Mouse (Mus musculus) kidney, postnatal 4 days (tissue): ENCODE data around the gene Slc39a9.

Source experiments
- DNase-seq, 2 experiments: peaks; one replicate each; pipeline ENCODE4 v3.0.0; 2021; ENCODE audit warnings: mixed read lengths in 2 of 2

Gene Slc39a9

GRCm38 (mm10) chr12:80654659-80655025 is 11.0 kb downstream of the Slc39a9 start:
- no peak for DNase-seq

- peak in 1 of 2 experiments; percentile 18 for DNase-seq
Observed at GRCm38 (mm10) chr12:80658661-80659060, 15.0 kb downstream of the Slc39a9 start.

GRCm38 (mm10) chr12:80662322-80662721 is 18.6 kb downstream of the Slc39a9 start:
- no peak for DNase-seq

- DNase-seq: no peak
Observed at GRCm38 (mm10) chr12:80663935-80664334, 20.3 kb downstream of the Slc39a9 start.

- DNase-seq: no peak
Observed at GRCm38 (mm10) chr12:80668391-80668790, 24.7 kb downstream of the Slc39a9 start.

- DNase-seq: peak; percentile 65 to 71
Observed at GRCm38 (mm10) chr12:80673170-80673569, 29.5 kb downstream of the Slc39a9 start.

- peak; percentile 46 to 58 for DNase-seq
Observed at GRCm38 (mm10) chr12:80681340-80681739, 37.7 kb downstream of the Slc39a9 start.

- DNase-seq: no peak
Observed at GRCm38 (mm10) chr12:80683554-80683953, 39.9 kb downstream of the Slc39a9 start.

- DNase-seq: no peak
Observed at GRCm38 (mm10) chr12:80684316-80684715, 40.6 kb downstream of the Slc39a9 start.

GRCm38 (mm10) chr12:80687788-80688211 is 44.1 kb downstream of the Slc39a9 start:
- DNase-seq: peak; percentile 30 to 52

- DNase-seq: no peak
Observed at GRCm38 (mm10) chr12:80689696-80690095, 46.0 kb downstream of the Slc39a9 start.

- DNase-seq: peak; percentile 16 to 24
Observed at GRCm38 (mm10) chr12:80691671-80692091, 48.0 kb downstream of the Slc39a9 start.

GRCm38 (mm10) chr12:80692269-80692972 is 48.7 kb downstream of the Slc39a9 start, which contains the start of gene Plekhd1:
Gene Plekhd1 (plus strand): TSS chr12:80692591.
- DNase-seq: peak; percentile 62 to 79

GRCm38 (mm10) chr12:80693700-80694099 is 50.0 kb downstream of the Slc39a9 start:
- no peak for DNase-seq

- DNase-seq: no peak
Observed at GRCm38 (mm10) chr12:80695004-80695403, 51.3 kb downstream of the Slc39a9 start.

GRCm38 (mm10) chr12:80698526-80699143 is 55.0 kb downstream of the Slc39a9 start:
- DNase-seq: no peak

- DNase-seq: no peak
Observed at GRCm38 (mm10) chr12:80699144-80699531, 55.5 kb downstream of the Slc39a9 start.

GRCm38 (mm10) chr12:80701332-80701731 is 57.6 kb downstream of the Slc39a9 start:
- peak in 1 of 2 experiments; percentile 18 for DNase-seq

GRCm38 (mm10) chr12:80706208-80706914 is 62.7 kb downstream of the Slc39a9 start:
- DNase-seq: peak in 1 of 2 experiments; percentile 25

GRCm38 (mm10) chr12:80706915-80707604 is 63.4 kb downstream of the Slc39a9 start:
- DNase-seq: peak; percentile 18 to 26

- DNase-seq: no peak
Observed at GRCm38 (mm10) chr12:80715915-80716314, 72.2 kb downstream of the Slc39a9 start.

- DNase-seq: no peak
Observed at GRCm38 (mm10) chr12:80719141-80719540, 75.5 kb downstream of the Slc39a9 start.

GRCm38 (mm10) chr12:80720507-80720906 is 76.8 kb downstream of the Slc39a9 start:
- no peak for DNase-seq
